Mouse (Mus musculus): ENCODE measurements around the gene Krt222. TPM values are rescaled to one million over a fixed set of nuclear protein-coding genes. Genes with fewer than 3 reads are reported as not detected.

Gene Krt222
- total RNA-seq, 2 experiments from 2014 or later = 0.79 to 1.1 TPM

Other genes starting within 250 kb of the Krt222 start
- gene Top2a, start 219.9 kb downstream of the Krt222 start, total RNA-seq (2021) = 10 to 100 TPM; 15.4 to 20.5 TPM
- 10 to 100 TPM; 82.3 to 97.6 TPM for gene Igfbp4, start 202.8 kb downstream of the Krt222 start, total RNA-seq (2021)
- under 1 TPM; 0.13 to 0.20 TPM for gene Tns4, start 154.8 kb downstream of the Krt222 start, total RNA-seq (2021)
- gene Ccr7, start 89.0 kb downstream of the Krt222 start, total RNA-seq (2021) = under 1 TPM in 1 of 2 experiments, not detected in 1; 0.20 TPM
- 10 to 100 TPM; 50.1 to 60.8 TPM for gene Smarce1, start 13.1 kb downstream of the Krt222 start, total RNA-seq (2021)
- gene Krt24, start 41.2 kb upstream of the Krt222 start, total RNA-seq (2021) = not detected
- gene Krt25, start 78.9 kb upstream of the Krt222 start, total RNA-seq (2021) = not detected
- gene Krt26, start 93.9 kb upstream of the Krt222 start, total RNA-seq (2021) = not detected
- gene Krt27, start 107.0 kb upstream of the Krt222 start, total RNA-seq (2021) = not detected
- not detected for gene Krt28, start 130.8 kb upstream of the Krt222 start, total RNA-seq (2021)
- 1 to 10 TPM; 4.4 to 6.4 TPM for gene Krt10, start 145.3 kb upstream of the Krt222 start, total RNA-seq (2021)
- gene Krt12, start 178.2 kb upstream of the Krt222 start, total RNA-seq (2021) = not detected
- under 1 TPM in 1 of 2 experiments, not detected in 1; 0.26 TPM for gene Krt20, start 194.1 kb upstream of the Krt222 start, total RNA-seq (2021)
- under 1 TPM in 1 of 2 experiments, not detected in 1; 0.16 TPM for gene Krt23, start 249.1 kb upstream of the Krt222 start, total RNA-seq (2021)

Data from adrenal gland, postnatal 36 days (tissue).